Mouse (Mus musculus) megakaryocyte progenitor cell, adult 5-6 weeks (primary cell): Measurements from ENCODE around the gene Gm20458. TPM values are rescaled to one million over a fixed set of nuclear protein-coding genes. Genes with fewer than 3 reads are reported as not detected.
A peak's percentile ranks its signal among the peaks of the same experiment; 100 is the strongest.

Experiments
- ATAC-seq: replicated peaks from 2 replicates; pipeline ENCODE4 v1.8.0; 2016; ENCODE audit warnings: mild to moderate bottlenecking, moderate TSS enrichment, inconsistent platforms; ENCODE audit not compliant: poor library complexity
- total RNA-seq, 2 experiments: library from RNA; stranded (forward) in 1 of 2; stranded (reverse) in 1 of 2; fragments of 157-497, 149-512 nt in 1 of 2; fragments of 200-1000 nt in 1 of 2; gene quantifications; 2 replicates each; pipeline versions ENCODE4 v1.2.3 to v1.2.4; 2015 to 2017

Gm20458 gene
- total RNA-seq, 2 experiments from 2014 or later, result not detected

- ATAC-seq, result 0 out of 2 replicates have a peak, but pooled peaks have one; percentile 11
Observed at GRCm38 (mm10) chr2:164496331-164496730, 35.6 kb downstream of the Gm20458 start.

GRCm38 (mm10) chr2:164496847-164497690, 36.3 kb downstream of the Gm20458 start, which contains the start of gene Pigt:
Pigt (plus strand) TSS chr2:164497520.
- ATAC-seq, result peak; percentile 98

GRCm38 (mm10) chr2:164497691-164498268, 37.0 kb downstream of the Gm20458 start:
- ATAC-seq, result peak; percentile 13; the same call in 1 of the 2 replicates

GRCm38 (mm10) chr2:164499317-164499716, 38.5 kb downstream of the Gm20458 start:
- no peak for ATAC-seq

GRCm38 (mm10) chr2:164500511-164500910, 39.7 kb downstream of the Gm20458 start:
- ATAC-seq, result no peak

GRCm38 (mm10) chr2:164504919-164505318, 44.2 kb downstream of the Gm20458 start:
- ATAC-seq, result no peak

- no peak for ATAC-seq
Observed at GRCm38 (mm10) chr2:164505619-164506347, 45.0 kb downstream of the Gm20458 start.

- ATAC-seq, result no peak
Observed at GRCm38 (mm10) chr2:164507811-164508210, 47.0 kb downstream of the Gm20458 start.

GRCm38 (mm10) chr2:164510621-164511190, 49.9 kb downstream of the Gm20458 start:
- no peak for ATAC-seq

- peak; percentile 39; the same call in 1 of the 2 replicates for ATAC-seq
Observed at GRCm38 (mm10) chr2:164512121-164512909, 51.5 kb downstream of the Gm20458 start.

- ATAC-seq, result no peak
Observed at GRCm38 (mm10) chr2:164513389-164513788, 52.6 kb downstream of the Gm20458 start.

GRCm38 (mm10) chr2:164514916-164515315, 54.1 kb downstream of the Gm20458 start:
- no peak for ATAC-seq

GRCm38 (mm10) chr2:164515897-164516296, 55.1 kb downstream of the Gm20458 start:
- ATAC-seq, result no peak

GRCm38 (mm10) chr2:164516592-164516991, 55.8 kb downstream of the Gm20458 start:
- no peak for ATAC-seq

GRCm38 (mm10) chr2:164517485-164518221, 56.9 kb downstream of the Gm20458 start:
- peak; percentile 61 for ATAC-seq

- ATAC-seq, result no peak
Observed at GRCm38 (mm10) chr2:164518266-164519170, 57.8 kb downstream of the Gm20458 start.

GRCm38 (mm10) chr2:164519171-164519526, 58.4 kb downstream of the Gm20458 start:
- ATAC-seq, result no peak

GRCm38 (mm10) chr2:164520782-164521181, 60.0 kb downstream of the Gm20458 start:
- ATAC-seq, result peak; percentile 78

GRCm38 (mm10) chr2:164521841-164522240, 61.1 kb downstream of the Gm20458 start:
- peak; percentile 78 for ATAC-seq
